Mouse (Mus musculus) forebrain, embryonic 15.5 days (tissue): ENCODE measurements around the gene Slc9a8. TPM values are rescaled to one million over a fixed set of nuclear protein-coding genes. Genes with fewer than 3 reads are reported as not detected.
A peak's percentile ranks its signal among the peaks of the same experiment; 100 is the strongest.

Source experiments
- ATAC-seq: fragments of 200-750 bp; cut with Nextera tagmentation; replicated peaks from 2 replicates; pipeline ENCODE4 v1.8.0; 2017; ENCODE audit warnings: mild to moderate bottlenecking, moderate TSS enrichment, moderate library complexity
- H3K27ac ChIP-seq: fragments of 300-500 bp; sonication (generic); replicated peaks from 2 replicates; pipeline ENCODE4 v1.5.1; 2015; ENCODE audit warnings: mild to moderate bottlenecking, inconsistent platforms
- H3K27me3 ChIP-seq: fragments of 300-500 bp; sonication (generic); 2 replicates; pipeline ENCODE4 v1.6.1; 2015; ENCODE audit warnings: inconsistent platforms
- H3K36me3 ChIP-seq: fragments of 300-500 bp; sonication (generic); 2 replicates; pipeline ENCODE4 v1.6.1; 2015; ENCODE audit warnings: mild to moderate bottlenecking, inconsistent platforms
- H3K4me1 ChIP-seq: fragments of 300-500 bp; sonication (generic); 2 replicates; pipeline ENCODE4 v1.6.1; 2015; ENCODE audit warnings: inconsistent platforms
- H3K4me2 ChIP-seq: fragments of 300-500 bp; sonication (generic); replicated peaks from 2 replicates; pipeline ENCODE4 v1.6.1; 2015; ENCODE audit warnings: mild to moderate bottlenecking, inconsistent platforms
- H3K4me3 ChIP-seq: fragments of 300-500 bp; sonication (generic); 2 replicates; pipeline ENCODE4 v1.5.1; 2015; ENCODE audit warnings: mild to moderate bottlenecking, inconsistent platforms
- H3K9ac ChIP-seq: fragments of 300-500 bp; sonication (generic); replicated peaks from 2 replicates; pipeline ENCODE4 v1.6.1; 2015; ENCODE audit warnings: mild to moderate bottlenecking, inconsistent platforms
- H3K9me3 ChIP-seq: fragments of 300-500 bp; sonication (generic); 2 replicates; pipeline ENCODE4 v1.6.1; 2016; ENCODE audit warnings: inconsistent platforms
- WGBS: fragments of 180-500 bp; shearing (Covaris S2); methylation state at CpG from one replicate; pipeline ENCODE4 v1.1.7; 2015; ENCODE audit warnings: mixed read lengths; 5-methylcytosine and 5-hydroxymethylcytosine counted together
- polyA plus RNA-seq: library from polyadenylated mRNA; unstranded; fragments of >200 nt; fragmentation: Nextera tagmentation; extraction: Ambion mirVana; gene quantifications from 2 replicates; pipeline ENCODE4 v1.2.1, GENCODE M21; 2015

Gene Slc9a8
- polyA plus RNA-seq, 1 experiment from 2014 or later, result 20.4 TPM

DNA sequence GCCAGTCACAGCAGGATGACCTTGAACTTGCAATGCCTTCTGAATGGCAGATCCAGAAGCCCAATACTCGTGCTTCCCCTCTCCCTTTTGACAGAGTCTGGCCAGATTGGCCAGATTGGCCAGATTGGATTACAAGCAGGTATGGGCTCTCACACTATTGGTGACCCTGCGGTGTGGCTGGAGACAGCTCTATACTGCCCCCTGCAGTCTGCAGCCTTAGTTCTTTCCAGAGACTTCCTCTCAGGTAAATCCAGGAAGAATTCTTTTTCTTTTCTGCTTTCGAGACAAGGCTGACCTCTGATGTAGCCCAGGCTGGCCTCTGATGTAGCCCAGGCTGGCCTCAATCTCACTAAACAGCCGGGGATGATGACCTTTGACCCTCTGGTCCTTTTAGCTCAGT lies 3.8 kb upstream of the Slc9a8 start:
- H3K36me3 ChIP-seq, result no peaks in the 10 kb centered on the region
- no peak overlapping the region for H3K27ac ChIP-seq
- H3K9ac ChIP-seq, result no peak overlapping the region
- 42% methylated on average over 4 of the region's 4 CpGs for WGBS
- peaks cover 15% of the 10 kb centered on the region for H3K4me1 ChIP-seq
- no peak for ATAC-seq
- no peak overlapping the region for H3K4me3 ChIP-seq
- no peak overlapping the region for H3K4me2 ChIP-seq
- no peaks in the 10 kb centered on the region for H3K9me3 ChIP-seq
- H3K27me3 ChIP-seq, result no peaks in the 10 kb centered on the region

DNA sequence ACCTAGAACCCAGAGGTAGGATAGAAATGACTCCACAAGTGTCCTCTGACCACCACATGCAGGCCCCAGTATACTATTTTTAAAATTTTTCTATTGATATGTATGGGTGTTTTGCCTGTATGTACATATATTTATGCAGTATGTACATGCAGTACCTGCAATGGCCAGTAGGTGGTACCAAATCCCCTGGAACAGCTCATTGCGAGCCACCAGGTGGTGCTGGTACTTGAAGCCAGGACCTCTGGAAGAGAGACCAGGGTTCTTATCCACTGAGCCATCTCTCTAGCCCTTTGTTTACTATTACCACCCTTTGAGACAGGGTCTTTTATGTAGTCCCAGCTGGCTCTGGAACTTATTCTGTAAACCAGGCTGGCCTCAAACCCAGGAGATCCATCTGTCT lies 2.3 kb upstream of the Slc9a8 start:
- ATAC-seq, result no peak
- Histone ChIP-seq H3K9ac (no peak overlapping the region), H3K9me3 (no peaks in the 10 kb centered on the region), H3K27ac (no peak overlapping the region), H3K36me3 (peaks cover 4% of the 10 kb centered on the region; the same call in 1 of the 2 replicates), H3K4me1 (peaks cover 21% of the 10 kb centered on the region), H3K4me2 (no peak overlapping the region), H3K4me3 (no peak overlapping the region), H3K27me3 (no peaks in the 10 kb centered on the region)
- WGBS, result 29% methylated on average over 1 of the region's 1 CpGs

DNA sequence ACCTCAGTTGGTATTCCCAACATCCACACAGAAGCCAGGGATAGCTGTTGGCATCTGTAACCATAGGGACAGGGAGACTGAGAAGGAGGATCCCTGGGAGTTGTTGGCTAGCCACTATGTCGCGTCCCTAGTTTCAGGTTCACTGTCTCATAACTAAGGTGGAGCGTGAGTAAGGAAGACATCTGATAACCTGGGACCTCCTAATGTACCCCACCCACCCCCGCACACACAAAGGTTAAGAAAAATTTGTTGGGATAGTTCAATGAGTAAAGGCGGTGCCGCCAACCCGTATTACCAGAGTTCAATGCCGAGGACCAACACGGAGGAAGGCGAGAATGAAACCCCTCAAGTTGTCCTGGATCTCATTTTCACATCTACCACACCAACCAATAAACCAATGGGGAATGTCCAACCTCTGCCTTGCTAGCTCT lies 686 bp upstream of the Slc9a8 start:
- H3K4me1 ChIP-seq, result peaks cover 21% of the 10 kb centered on the region
- peak overlapping the region; percentile 99 for H3K27ac ChIP-seq
- WGBS, result 22% methylated on average over 10 of the region's 10 CpGs
- H3K4me3 ChIP-seq, result peak overlapping the region; percentile 87
- peaks cover 20% of the 10 kb centered on the region for H3K36me3 ChIP-seq
- H3K4me2 ChIP-seq, result peak overlapping the region; percentile 66
- peak overlapping the region; percentile 94 for H3K9ac ChIP-seq
- ATAC-seq, result no peak
- no peaks in the 10 kb centered on the region for H3K9me3 ChIP-seq
- H3K27me3 ChIP-seq, result no peaks in the 10 kb centered on the region

DNA sequence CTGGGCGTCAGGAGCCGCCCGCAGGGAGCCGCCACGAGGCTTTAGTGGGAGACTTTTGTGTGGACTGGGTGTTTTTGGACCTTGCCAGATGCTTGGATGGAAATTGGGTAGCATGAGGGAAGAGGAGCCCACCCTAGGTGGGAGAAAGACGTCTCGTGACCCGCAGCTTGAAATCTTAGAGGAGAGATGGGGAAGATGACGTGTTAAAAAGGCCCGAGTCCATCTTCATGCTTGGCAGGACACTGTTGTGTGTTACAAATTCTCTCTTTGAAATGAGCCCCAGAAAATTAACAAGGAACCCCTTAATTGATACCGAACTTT lies 598 bp downstream of the Slc9a8 start:
- peaks cover 21% of the 10 kb centered on the region for H3K4me1 ChIP-seq
- H3K27me3 ChIP-seq, result no peaks in the 10 kb centered on the region
- H3K4me3 ChIP-seq, result peak overlapping the region; percentile 87
- ATAC-seq, result no peak; the same call in 1 of the 2 replicates
- 4% methylated on average over 11 of the region's 11 CpGs for WGBS
- H3K27ac ChIP-seq, result peak overlapping the region; percentile 99
- no peaks in the 10 kb centered on the region for H3K9me3 ChIP-seq
- peak overlapping the region; percentile 94 for H3K9ac ChIP-seq
- H3K4me2 ChIP-seq, result peak overlapping the region; percentile 66
- H3K36me3 ChIP-seq, result peaks cover 33% of the 10 kb centered on the region

DNA sequence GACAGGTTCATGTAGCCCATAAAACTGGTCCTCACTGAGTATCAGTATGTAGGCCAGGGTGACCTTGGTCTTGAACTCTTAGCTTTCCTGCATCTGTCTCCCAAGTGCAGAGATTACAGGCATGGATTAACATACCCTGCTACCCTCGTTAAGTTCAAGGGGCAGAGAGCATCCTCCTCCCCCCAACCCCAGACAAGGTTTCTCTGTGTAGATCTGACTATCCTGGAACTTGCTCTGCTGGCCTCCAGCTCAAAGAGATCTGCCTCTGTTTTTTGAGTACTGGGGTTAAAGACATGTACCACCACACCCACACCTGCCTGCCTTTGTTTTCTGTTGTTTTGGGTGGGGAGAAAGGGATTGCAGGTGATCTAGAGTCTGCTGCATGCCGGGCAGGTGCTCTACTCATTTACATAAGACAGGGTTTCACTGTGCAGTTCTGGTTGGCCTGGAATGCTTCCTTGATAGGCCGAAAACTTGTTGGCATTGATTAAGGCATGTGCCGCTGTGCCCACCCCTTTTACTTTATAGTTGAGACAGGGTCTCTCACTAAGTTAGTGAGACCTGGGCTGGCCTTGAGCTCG lies 1.6 kb downstream of the Slc9a8 start:
- Histone ChIP-seq H3K27ac (no peak overlapping the region), H3K4me2 (no peak overlapping the region), H3K9ac (no peak overlapping the region), H3K4me1 (peaks cover 21% of the 10 kb centered on the region), H3K4me3 (no peak overlapping the region), H3K27me3 (no peaks in the 10 kb centered on the region), H3K9me3 (no peaks in the 10 kb centered on the region), H3K36me3 (peaks cover 42% of the 10 kb centered on the region)
- WGBS, result 89% methylated on average over 5 of the region's 5 CpGs
- no peak for ATAC-seq

DNA sequence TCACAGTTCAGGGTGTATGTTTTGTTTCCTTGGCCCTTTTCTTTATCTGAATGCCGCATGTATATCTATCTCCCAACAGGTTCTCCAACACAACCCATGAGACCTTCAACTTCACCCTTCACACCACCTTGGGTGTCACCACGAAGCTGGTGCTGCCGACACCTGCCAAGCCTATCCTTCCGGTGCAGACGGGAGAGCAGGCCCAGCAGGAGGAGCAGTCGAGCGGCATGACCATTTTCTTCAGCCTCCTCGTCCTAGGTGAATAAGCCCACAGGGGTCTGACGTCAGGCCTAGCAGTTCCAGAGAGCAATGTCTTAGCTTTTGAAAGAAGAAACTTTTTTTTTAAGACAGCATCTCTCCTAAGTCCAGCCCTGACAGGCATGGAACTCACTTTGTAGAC lies 2.5 kb downstream of the Slc9a8 start:
- no peaks in the 10 kb centered on the region for H3K9me3 ChIP-seq
- WGBS, result 83% methylated on average over 9 of the region's 9 CpGs
- no peak overlapping the region for H3K4me3 ChIP-seq
- H3K27ac ChIP-seq, result no peak overlapping the region
- no peaks in the 10 kb centered on the region for H3K27me3 ChIP-seq
- no peak overlapping the region for H3K9ac ChIP-seq
- no peak for ATAC-seq
- peaks cover 44% of the 10 kb centered on the region for H3K36me3 ChIP-seq
- H3K4me2 ChIP-seq, result no peak overlapping the region
- H3K4me1 ChIP-seq, result peaks cover 21% of the 10 kb centered on the region

DNA sequence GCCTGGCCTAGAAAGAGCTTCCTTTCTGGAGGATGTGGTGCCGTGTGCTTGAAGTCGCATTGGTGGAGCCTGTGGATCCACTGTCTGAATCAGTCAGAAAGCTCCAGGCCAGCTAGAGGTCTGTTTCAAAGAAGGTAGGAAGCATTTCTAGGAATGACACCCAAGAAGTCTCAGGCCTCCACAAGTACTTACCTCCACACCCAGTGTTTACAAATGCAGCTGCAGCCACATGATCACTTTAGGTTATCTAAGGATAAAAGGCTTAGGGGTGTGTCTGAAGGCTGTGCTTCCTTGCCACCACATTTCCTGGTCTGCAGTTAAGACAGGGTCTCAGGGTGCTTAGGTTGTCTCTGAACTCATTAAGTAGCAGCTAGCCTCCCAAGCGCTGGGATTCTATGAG lies 3.0 kb downstream of the Slc9a8 start:
- 99% methylated on average over 3 of the region's 3 CpGs for WGBS
- H3K9ac ChIP-seq, result no peak overlapping the region
- H3K4me3 ChIP-seq, result no peak overlapping the region
- no peak overlapping the region for H3K4me2 ChIP-seq
- ATAC-seq, result no peak
- no peaks in the 10 kb centered on the region for H3K9me3 ChIP-seq
- no peak overlapping the region for H3K27ac ChIP-seq
- no peaks in the 10 kb centered on the region for H3K27me3 ChIP-seq
- H3K4me1 ChIP-seq, result peaks cover 21% of the 10 kb centered on the region
- peaks cover 47% of the 10 kb centered on the region for H3K36me3 ChIP-seq

DNA sequence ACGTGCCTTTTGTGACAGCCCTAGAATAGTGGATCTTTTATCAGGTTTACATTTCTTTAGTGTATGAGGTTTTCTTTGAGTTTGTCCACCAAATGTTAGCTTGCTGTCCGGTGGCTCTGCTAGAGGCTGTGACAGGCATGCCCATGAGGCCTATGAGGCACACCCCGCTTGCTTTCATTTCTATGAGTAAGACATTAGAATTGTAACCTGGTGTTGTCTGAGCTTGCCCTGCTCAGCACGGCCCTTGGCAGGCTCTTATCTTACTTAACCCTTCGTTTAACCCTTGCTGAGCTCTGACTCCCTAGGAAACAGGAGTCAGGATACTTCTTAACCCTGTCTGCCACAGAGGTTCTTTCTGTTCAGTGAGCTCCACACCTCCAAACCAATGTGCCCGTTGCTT lies 3.9 kb downstream of the Slc9a8 start:
- WGBS, result 88% methylated on average over 6 of the region's 6 CpGs
- ATAC-seq, result no peak

DNA sequence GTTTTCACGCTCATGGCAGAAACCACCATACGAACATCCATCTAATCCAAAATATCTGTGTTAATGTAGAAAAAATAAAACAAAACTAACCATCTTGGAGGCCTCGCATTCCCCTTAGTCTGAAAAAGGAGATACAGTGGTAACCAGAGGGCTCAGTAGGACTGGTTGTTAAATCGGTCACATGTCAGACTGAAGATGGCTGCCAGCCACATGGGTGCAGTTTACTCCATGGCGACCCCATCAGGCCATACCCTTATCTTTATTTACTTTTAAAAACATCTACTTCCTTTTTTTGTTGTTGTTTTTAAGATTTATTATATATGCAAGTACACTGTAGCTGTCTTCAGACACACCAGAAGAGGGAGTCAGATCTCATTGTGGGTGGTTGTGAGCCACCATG lies 8.1 kb downstream of the Slc9a8 start:
- Histone ChIP-seq H3K4me3 (no peak overlapping the region), H3K4me2 (no peak overlapping the region), H3K9me3 (no peaks in the 10 kb centered on the region), H3K9ac (no peak overlapping the region), H3K4me1 (no peaks in the 10 kb centered on the region), H3K27ac (no peak overlapping the region), H3K36me3 (peaks cover 54% of the 10 kb centered on the region), H3K27me3 (no peaks in the 10 kb centered on the region)
- ATAC-seq, result no peak
- 92% methylated on average over 5 of the region's 5 CpGs for WGBS

More for the DNA sequence above, 3.9 kb downstream of the Slc9a8 start:
- Histone ChIP-seq H3K9ac (no peak overlapping the region), H3K4me1 (peaks cover 19% of the 10 kb centered on the region), H3K36me3 (peaks cover 50% of the 10 kb centered on the region), H3K27ac (no peak overlapping the region), H3K4me3 (no peak overlapping the region), H3K4me2 (no peak overlapping the region), H3K27me3 (no peaks in the 10 kb centered on the region), H3K9me3 (no peaks in the 10 kb centered on the region)

DNA sequence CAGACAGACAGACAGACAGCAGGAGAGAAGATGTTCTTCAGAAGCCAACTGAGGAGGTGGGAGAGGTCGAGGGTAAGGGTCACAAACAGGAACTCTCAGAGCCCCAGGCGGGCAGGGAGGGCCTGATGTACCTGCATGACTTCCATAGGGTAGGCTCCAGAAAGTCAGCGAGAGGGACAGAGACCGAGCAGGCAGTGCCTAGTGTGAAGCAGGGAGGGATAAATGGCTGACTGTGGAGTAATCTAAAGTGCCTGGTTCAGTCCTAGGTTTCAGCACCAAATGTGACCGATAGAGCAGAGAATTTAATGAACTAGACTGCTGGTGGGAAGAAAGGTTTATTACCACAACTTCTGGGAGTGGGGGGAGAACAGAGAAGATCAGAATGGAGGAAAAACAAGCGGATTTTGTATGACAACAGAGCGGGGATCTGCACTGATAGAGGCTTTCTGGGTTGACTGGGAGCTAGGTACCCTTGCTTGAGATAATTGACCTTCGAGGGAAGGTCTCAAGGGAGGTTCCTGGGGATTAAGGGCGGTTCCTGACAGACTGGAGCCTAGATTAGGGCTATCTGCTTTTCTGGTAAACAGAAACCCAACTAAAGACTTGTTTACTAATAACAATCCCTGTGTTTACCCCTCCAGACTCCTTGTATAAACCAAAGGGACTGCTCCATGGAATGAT lies 9.4 kb downstream of the Slc9a8 start:
- Histone ChIP-seq H3K4me1 (no peaks in the 10 kb centered on the region), H3K4me2 (no peak overlapping the region), H3K36me3 (peaks cover 44% of the 10 kb centered on the region), H3K27me3 (no peaks in the 10 kb centered on the region), H3K4me3 (no peak overlapping the region), H3K27ac (no peak overlapping the region), H3K9me3 (no peaks in the 10 kb centered on the region), H3K9ac (no peak overlapping the region)
- 77% methylated on average over 9 of the region's 9 CpGs for WGBS
- ATAC-seq, result no peak

DNA sequence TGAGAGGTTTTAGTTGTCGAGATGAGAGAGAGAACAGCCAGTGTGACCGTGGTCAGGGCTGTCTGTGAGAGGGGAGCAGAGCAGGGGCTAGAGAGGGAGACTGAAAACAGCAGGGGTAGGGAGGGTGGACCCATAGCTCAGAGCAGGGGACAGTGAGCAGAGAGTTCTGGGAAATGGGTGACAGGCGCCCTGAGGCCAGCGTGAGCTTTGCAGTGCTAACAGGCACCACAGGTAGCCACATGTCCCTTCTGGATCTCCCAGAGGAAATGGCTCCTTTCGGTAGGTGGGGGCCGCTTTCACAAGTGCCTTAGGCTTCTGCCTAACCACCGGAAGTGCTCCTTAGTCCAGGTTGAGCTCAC lies 9.9 kb downstream of the Slc9a8 start:
- Histone ChIP-seq H3K4me2 (no peak overlapping the region), H3K27ac (no peak overlapping the region), H3K36me3 (peaks cover 39% of the 10 kb centered on the region), H3K9ac (no peak overlapping the region), H3K4me3 (no peak overlapping the region), H3K4me1 (no peaks in the 10 kb centered on the region), H3K27me3 (no peaks in the 10 kb centered on the region), H3K9me3 (no peaks in the 10 kb centered on the region)
- ATAC-seq, result no peak
- WGBS, result 85% methylated on average over 7 of the region's 7 CpGs

DNA sequence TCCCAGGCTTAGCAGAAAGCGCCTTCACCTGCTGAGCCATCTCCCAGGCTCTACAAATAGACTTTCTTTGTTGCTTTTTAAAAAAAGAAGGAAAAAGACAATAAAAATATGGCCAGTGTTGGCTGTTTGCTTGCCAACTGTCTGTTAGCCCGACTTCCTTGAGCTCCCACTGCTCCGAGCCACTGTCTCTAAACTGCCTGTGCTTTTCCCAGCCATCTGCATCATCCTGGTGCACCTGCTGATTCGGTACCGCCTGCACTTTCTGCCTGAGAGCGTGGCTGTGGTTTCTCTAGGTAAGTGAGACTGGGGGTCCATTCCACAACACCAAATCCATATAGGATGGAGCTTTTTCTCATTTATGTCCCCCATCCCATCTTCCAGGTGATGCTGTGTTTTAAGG lies 13.1 kb downstream of the Slc9a8 start:
- Histone ChIP-seq H3K4me1 (no peaks in the 10 kb centered on the region), H3K4me3 (no peak overlapping the region), H3K9ac (no peak overlapping the region), H3K27me3 (no peaks in the 10 kb centered on the region), H3K27ac (no peak overlapping the region), H3K4me2 (no peak overlapping the region), H3K9me3 (no peaks in the 10 kb centered on the region), H3K36me3 (peaks cover 19% of the 10 kb centered on the region)
- ATAC-seq, result no peak
- 90% methylated on average over 6 of the region's 6 CpGs for WGBS

DNA sequence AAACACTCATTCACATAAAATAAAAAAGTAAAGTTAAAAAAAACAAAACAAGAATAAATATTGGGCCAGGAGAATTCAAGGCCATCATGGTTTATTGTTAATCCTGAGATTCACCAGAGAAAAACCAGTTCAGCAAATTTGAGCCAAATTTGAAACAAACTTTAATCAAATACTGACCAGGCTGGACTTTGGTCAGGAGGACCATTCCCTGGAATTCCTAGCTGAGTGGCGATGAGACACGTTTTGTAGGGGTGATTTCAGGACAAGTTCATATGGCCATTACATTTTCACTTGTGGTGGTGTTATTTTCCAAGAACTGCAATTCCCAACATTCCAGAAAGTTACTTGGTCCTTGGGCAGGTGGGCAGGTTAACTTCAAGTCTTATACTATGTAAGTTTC lies 14.1 kb downstream of the Slc9a8 start:
- no peak for ATAC-seq
- Histone ChIP-seq H3K9ac (no peak overlapping the region), H3K27me3 (no peaks in the 10 kb centered on the region), H3K4me1 (no peaks in the 10 kb centered on the region), H3K36me3 (0 out of 2 replicates have a peak, but pooled peaks cover 16% of the 10 kb centered on the region), H3K9me3 (no peaks in the 10 kb centered on the region), H3K4me3 (no peak overlapping the region), H3K4me2 (no peak overlapping the region), H3K27ac (no peak overlapping the region)
- 95% methylated on average over 2 of the region's 2 CpGs for WGBS
